Mouse (Mus musculus): Measurements from ENCODE around the gene Nars2.

The Nars2 gene

DNA sequence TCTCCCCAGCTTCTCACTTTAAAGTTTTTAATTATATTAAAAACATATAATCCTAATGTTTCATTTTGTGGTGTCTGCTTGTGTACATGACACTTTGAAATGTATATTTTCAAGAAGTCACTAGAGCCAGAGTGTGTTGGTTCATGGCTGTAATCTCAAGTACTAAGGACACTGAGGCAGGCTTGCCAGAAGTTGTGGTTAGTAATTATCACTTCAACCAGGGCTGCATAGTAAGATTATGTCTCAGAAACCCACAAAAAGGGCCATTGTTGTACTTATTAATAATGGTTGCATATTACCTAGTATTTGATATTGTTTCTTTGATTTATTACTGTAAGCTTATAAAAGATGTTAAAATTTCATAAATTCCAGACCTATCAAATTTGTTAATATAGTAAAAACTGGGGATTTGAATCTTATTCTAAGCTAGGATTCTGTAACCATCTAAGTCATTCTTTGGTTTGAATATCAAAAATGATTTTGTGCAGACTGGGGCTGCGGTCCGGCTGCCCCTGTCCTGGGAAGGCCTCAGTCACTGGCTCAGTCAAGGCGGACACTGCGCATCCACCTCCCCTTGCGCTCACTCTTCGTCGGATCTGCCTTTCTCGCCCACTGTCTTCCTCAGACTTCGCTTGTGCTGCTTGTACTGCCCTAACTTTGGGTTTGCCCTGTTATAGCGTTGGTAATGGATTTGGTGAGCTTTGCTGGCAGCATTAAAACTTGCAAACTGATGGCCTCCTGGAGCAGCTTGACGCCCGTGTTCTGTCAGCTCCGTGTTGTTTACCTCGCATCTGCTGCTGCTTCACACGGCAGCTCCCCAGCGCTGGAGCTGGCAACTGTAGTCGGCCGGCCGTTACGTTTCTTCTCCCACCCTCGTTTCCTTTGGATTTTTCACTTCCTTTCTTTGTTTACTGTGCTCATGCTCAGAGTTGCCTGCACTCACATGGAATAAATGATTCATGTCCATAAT is 20.0 kb downstream of the Nars2 start:
- DNase-seq, result no peak

DNA sequence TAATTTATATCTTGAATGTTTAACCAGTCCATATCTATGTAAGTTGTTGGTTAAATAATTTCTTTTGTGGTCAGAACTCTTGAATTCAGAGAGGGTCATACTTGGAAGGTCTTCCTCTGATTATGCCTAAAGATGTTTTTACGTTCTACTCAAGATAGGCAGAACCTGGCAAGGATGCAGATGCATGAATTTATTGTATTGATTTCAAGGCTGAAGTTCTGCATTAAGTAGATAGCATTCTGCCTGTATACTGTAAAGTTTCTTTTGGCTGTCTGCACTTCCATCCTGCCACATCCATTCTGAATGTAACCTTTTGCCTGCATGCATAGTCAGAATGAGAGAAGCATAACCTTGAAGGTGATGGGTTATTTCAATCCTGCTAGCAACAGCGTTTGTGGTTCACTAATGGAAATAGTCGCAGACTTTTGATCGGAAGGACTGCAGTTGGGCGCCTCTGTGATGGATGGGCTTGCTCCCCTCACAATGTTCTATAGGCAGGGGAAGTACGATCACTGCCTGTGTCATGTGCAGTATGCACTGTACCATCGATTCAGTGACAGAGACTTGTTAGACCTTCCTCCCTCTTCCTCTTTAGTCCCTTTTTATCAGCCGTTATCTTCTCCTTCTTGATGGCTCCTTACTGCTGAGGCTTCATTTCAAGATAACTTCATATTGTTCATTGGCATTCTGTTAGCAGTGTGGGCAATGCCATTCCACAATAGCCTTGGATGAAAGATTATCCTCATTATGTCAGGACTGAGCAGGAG is 21.0 kb downstream of the Nars2 start:
- no peak for DNase-seq

DNA sequence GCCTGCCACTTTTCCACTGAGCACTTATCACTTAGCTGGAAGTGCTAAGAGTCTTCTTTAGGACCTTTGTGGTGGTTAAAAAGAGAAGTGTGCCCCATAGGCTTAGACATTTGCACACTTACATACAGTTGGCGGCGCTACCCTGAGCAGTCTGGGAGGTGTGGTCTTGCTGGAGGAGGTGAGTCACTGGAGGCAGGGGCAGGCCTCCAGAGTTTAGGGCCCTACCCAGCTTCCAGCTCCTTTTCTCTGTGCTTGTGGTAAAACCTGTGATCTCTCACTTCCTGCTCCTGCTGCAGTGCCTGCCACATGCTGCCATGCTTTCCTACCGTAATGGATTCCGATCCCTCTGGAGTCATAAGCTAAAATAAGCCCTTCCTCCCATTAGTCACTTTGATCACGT is 24.6 kb downstream of the Nars2 start:
- DNase-seq, result no peak

DNA sequence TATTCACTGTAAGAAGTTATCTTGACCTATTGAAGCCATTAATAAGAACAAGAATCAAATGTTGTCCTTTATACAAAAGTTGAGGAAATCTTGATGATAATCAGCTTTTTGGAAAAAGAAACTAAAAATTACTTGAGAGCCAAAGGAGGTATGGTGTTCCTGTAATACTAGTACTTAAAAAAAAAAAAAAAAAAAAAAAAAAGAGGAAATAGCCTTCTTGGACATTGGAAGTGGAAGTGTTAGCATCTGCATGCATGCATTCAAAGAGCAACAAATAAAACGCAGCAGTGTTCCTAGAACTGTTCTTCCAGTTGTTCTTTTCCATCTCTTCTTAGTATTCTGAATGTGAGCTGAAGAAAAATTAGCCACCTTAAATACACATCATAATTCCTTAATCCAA is 25.9 kb downstream of the Nars2 start:
- no peak for DNase-seq

DNA sequence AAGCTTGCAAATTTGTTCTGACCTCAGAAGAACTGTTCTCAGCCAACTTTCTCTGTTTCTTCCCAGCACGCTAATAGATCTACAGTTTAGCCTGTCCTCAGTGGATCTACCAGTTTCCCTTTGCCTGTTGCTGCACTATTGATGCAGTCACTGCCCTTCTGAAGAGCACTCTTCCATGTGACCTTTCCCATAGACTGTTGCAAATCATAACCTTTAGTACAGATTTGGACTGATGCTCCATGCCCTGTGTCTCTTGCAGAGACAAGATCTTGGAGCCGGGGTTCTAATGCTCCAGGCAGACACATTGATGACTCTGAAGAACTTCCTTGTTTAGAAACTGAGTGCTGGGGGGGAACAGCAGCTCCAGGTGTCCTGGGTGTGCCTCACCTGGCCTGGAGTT is 30.1 kb downstream of the Nars2 start:
- DNase-seq, result no peak

DNA sequence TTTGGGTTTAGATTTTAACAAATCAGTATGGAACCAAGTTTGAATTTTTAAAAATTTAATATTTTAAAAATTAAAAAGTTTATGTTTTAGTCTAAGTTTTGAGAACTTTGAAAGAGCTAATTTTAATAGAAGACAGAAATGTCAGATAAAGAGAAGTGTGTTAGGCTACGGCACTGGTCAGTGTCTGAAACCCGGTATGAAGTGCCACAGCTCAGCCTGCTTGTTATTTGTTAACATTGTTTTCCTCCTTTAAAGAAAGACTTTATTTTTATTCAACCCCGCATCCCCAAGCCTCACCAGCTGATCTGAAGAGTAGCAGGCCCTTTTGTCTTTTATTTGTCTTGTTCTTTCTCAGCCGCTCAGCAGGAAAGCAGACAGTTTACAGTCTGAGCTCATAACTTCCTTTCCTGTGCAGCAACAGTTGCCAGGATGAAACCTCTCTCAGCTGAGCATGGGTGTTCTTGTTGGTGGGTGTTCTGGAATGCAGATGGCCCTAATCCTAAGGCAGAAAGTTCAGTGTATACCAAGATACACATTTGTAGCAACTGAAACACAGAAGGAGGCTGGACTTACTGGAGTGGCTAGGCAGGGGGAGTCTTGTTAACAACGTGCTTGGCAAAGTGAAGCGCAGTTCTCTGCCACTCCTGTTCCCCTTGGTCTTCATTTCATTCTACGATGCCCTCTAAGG is 32.5 kb downstream of the Nars2 start:
- DNase-seq, result peak; percentile 7

DNA sequence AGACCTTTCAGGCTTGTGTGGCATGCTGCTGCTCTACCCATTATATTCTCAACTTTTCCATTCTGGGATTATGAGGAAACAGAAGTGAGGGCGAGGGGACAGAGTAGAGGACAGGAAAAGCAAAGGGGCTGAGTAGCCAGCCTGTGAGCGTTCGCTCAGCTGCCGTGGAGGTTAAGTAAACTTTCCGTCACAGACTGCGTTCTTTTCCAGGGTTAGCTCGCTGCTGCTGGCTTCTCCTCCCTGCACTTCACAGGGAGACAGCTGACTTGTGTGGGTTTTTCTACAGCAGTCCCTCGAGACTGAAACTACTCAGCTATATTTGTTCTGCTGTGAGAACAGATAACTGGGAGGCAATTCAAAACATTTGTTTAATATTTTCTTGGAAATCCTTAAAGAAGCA is 34.5 kb downstream of the Nars2 start:
- no peak for DNase-seq

DNA sequence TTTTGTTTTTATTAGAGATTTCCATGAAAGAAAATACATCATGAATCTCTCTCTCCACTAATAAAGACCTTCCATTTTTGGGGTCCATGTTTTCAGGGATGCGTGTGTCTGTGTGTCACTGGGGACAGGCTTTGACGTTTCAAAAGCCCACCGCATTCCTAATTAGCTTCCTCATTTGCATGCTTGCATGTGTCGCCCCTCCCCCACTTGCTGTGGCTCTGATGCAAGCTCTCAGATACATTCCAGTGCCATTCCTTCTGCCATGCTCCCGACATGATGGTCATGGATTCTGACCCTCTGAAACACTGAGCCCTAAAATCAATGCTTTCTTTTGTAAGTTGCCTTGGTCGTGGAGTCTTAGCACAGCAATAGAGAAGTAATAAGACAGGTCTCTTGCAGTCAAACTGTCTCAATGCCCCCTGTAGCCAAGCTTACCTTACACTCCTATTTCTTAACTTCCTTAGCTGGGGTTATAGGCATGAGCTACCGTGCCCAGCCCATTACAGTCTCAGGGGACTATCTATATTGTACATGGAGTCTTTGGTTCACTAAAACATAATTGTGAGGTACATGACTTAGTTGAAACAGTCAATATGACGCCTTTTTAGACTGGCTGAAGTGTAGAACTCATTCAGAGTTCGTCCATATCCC is 35.6 kb downstream of the Nars2 start:
- DNase-seq, result no peak

DNA sequence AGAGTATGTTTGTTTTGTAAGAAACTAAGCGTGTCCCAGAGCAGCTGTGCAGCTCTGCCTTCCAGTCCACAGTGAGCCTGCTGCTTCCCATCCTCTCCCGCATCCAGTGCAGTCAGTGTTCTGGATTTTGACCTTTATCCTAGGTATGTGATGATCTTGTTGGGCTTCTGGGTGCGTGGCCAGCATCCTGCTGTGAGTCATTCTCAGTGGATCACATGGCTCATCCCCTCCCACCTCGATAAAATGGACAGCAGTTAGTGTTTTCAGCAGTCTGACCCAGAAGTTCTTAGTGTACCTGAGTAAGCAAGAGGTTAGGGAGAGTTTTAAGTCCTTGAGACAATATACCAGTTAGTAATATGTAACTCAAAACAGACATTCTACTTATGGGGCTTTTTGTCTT is 36.4 kb downstream of the Nars2 start:
- no peak for DNase-seq

DNA sequence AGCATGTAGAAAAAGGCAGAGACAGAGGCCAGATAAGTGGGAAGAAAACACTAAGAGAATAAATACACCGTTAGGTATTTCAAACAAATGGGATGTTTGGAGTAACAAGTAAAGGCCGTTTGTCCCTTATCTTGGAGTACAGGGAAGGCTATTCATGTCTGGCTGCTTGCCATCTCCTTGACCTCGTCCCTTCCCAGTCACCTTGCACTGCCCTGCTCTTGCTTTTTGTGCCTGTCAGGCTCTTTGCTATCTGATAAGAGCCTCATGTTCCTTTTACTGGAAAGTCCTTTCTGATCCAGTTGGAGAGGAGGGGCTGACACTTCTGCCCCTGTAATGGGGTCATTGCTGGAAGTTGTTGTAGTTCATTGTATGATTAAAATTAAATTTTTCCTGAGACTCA is 61.7 kb downstream of the Nars2 start:
- no peak for DNase-seq

DNA sequence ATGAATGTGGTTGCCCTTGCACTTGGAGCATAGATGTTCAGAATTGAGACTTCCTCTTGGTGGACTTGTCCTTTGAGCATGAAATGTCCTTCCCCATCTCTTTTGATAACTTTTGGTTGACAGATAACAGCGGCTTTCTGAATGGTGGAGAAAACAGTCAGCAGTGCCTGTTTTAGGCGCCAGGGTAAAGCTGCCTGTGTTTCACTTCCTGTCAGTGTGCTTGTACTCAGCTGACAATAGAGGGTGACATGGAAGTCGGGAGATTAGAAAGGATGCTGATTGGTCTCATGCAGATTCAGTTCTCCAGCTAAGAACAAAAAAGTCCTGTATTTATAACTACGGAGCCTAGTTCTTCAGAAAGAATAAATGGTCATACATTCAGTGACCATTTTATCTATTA is 66.7 kb downstream of the Nars2 start:
- DNase-seq, result no peak

DNA sequence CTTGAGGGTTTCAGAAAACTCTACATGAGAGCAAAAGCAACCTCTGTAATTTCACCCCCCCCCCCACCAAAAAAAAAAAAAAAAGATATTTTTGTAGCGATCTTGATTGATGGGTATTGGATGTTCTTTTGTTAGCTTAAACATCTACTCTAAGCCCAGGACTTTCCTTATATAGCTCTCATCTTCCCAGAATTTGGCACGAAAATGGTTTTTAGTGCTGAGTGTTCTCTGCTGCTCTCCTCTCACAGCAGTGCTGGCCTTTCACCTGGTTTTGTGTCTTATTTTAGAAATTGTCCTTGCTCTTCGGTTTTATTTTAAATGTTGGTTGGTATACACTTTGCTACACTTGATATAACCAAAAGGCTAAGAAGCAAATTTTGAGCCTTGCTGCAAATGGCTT is 67.1 kb downstream of the Nars2 start:
- peak; percentile 5 for DNase-seq

DNA sequence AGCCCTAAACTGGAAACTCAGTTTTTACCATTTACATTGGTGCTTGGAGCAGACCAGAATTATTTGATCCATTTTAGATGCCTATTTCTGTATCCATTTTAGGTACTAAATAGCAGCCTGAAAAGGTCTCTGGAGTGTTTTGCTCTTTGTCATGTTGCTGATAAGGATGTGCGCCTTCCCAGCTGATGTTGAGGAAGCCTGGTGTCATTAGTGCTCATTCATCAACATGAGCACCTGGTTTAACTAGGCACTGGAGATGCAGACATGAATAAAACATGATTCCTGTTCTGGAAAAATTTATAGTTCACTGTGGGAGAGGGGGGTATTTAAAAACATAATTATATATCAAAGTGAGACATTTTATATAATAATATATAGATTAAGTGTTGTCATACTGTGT is 68.0 kb downstream of the Nars2 start:
- DNase-seq, result no peak

DNA sequence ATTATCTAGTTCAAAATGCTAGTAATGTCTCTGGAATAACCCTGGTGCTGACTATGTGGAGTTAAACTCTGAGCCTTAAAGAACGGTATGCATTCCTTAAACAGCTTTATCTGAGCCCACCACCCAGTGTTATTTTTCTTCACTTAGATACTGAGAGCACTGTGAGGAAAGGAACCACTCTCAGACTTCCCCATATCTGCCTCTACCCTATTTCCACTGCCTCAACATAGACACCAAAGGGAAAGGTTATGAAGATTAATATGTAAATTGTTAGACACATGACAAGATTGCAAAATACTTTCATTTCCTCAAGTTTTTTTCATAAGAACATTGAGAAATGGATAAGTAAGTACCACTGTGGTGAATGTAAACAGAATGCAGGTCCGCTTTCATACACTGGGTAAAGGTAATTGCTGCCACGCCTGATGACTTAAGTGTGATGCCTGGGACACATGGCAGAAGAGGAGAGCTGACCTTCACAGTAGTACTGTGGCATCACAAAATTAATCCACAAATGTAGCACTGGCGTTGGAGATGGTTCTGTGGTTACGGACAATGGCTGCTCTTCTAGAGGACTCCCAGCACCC is 75.6 kb downstream of the Nars2 start:
- DNase-seq, result no peak

DNA sequence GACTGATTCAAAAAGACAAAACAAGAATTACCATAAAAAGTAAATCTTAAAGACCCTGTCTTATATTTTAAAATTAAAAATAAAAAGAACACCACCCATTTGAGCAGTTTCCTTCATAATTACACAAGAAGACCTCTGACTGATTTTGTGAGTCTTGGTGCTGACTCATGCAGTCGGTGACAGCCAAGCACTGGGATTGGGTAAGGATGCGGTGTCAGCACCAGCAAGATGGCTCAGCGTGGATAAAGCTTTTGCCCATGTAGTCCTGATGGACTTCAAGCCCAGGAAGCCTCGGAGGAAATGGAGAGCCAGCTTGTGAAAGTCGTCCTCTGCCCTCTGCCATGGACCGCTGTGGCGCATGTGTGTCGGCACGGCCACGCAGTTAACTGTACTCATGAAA is 77.8 kb downstream of the Nars2 start:
- no peak for DNase-seq

DNA sequence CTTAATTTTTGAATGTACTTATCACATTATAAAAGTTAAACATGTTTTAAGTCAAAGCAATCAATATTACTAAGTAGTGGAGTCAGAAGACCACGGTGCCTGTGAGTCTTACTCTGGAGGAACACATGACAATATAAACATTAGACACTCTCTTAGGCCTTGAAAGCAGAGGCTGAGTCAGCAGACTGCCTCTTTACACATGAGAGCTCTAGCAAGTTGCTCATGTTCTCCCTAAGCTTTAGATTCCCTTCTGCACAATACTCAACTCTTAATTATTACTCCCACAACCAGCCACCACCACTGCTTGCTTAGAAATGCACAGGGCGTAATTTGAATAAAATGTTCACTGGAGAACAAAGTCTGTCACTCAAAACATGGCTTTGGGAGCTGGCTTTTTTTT is 81.1 kb downstream of the Nars2 start:
- no peak for DNase-seq

DNA sequence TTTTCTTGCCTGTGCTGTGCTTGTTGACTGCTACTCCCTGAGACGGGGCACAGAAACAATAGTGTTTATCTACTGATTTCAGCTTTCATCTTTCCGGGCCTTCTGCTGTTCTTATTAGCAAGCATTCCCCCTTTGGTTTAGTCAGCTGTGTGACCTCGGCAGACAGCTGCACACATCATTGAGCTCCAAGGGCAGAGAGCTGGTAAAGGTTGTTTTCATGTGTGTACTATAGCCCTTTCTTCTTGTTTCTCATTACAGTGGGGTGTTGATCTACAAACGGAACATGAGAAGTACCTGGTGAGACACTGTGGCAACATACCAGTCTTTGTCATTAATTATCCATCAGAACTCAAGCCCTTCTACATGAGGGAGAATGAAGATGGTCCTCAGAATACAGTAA is 88.3 kb downstream of the Nars2 start:
- no peak for DNase-seq

DNA sequence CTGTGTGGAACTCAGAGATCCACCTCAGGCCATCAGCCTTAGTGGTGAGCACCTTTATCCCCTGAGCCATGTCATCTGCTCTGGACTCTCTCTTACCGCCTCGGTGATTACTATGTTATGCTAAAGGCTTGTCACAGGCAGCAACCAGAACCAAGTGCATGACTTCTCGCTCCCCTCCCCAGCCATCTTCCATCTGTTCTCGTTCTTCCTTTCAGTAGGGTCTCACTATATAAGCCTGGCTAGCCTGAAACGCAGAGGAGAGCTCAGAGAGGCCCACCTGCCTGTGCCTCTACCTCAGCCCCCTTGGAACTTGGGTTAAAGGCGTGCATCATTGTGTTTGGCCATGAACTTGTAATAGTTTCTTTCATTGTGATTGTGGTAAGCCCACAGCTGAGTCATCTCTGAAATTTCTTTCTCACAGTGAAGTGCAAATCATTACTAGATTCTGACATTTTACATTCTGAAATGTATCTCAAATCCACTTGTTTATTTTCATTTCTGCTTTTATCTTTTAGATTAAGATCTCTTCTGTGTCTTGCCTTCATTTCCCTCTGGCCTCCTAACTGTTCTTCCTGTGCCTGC is 90.7 kb downstream of the Nars2 start:
- no peak for DNase-seq

DNA sequence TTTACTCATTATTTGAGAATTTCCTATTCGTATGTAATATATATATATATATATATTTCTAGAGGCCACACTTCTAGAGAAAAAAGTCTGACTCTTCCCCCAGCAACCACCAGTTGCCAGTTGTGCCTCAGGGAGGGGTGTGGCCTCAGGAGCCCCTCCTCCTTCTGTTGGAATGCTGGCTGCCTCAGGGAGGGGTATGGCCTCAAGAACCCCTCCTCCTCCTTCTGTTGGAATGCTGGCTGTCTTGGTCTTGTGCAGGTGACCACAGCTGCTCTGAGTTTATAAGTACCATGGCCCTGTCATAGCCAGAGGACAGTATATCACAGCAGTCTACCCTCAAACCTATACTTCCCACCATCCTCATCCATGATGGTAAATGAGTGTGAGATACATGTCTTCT is 91.7 kb downstream of the Nars2 start:
- DNase-seq, result no peak

DNA sequence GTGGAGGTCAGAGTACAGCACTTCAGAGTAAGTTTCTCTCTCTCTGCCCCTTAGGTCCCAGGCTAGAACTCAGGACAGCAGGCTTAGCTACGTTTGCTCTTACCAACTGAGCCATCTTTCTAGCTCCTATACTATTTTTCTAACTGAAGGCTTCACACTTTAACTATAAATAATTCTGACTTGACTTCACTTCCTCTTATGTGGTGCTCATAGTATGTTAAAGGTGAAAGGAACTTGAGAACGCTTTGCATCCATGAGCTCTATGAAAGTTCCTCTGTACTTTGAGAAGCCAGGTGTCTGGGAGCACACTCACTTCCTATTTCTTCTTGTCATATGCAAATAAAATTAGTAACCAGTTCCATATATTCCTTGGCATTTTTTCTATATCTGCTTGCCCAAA is 109.7 kb downstream of the Nars2 start:
- DNase-seq, result no peak

DNA sequence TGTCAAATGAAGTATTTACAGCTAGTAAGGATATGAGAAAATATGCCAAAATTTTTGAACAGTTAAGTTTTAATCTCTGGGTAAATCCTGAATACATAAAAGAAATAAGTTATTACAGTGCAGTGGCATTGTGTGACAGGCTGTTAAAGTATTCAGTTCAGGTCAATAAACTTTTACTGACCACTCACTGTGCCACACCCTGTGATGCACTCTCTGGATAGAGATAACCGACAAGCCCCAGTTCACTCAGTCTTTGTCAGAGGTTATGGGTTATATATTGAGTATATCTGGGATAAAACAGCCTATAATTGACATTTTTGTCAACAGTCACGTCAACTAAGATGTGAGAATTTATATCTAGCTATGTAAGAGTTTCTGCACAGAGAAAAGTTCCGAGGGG is 120.2 kb downstream of the Nars2 start:
- DNase-seq, result no peak

DNA sequence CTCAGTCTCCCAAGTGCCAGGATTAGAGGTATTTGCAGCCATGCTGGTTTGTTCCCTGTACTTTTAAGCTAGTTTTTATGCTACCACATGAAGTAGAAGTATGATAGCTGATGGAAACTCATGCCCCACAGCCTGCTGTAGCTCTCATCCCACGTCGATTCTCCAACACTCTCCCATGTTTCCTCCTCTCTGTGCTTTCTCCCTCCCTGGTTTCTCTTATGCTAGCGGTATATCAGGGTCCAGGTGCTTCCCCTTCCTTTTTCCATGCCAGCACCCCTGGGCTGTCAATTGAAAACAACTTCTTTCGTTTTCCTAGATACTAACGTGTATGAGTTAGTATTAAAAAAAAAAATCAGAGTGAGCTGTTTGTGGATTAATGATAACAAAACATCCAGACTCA is 120.8 kb downstream of the Nars2 start:
- no peak for DNase-seq

Measured in cerebellum, adult 9-10 months (tissue).